Mouse (Mus musculus) adrenal gland, postnatal 14 days (tissue): ENCODE measurements around the gene Itgb3. TPM values are rescaled to one million over a fixed set of nuclear protein-coding genes. Genes with fewer than 3 reads are reported as not detected.
A peak's percentile ranks its signal among the peaks of the same experiment; 100 is the strongest.

Source experiments
- DNase-seq: peaks from one replicate; pipeline ENCODE4 v3.0.0; 2021; ENCODE audit warnings: mixed read lengths
- total RNA-seq: library from RNA; stranded (reverse); gene quantifications from 2 replicates; pipeline ENCODE4 v1.2.3, GENCODE M21; 2021

Itgb3 gene
- total RNA-seq, 1 experiment from 2014 or later = 12.5 TPM

- no peak for DNase-seq
These were observed 14.5 kb downstream of the Itgb3 start for GRCm38 (mm10) chr11:104622040-104622962.

GRCm38 (mm10) chr11:104624791-104625391 is 17.1 kb downstream of the Itgb3 start:
- peak; percentile 49 for DNase-seq

- DNase-seq = peak; percentile 44
These were observed 17.9 kb downstream of the Itgb3 start for GRCm38 (mm10) chr11:104625453-104626402.

GRCm38 (mm10) chr11:104626635-104627034 is 18.8 kb downstream of the Itgb3 start:
- no peak for DNase-seq

GRCm38 (mm10) chr11:104627616-104628301 is 20.0 kb downstream of the Itgb3 start:
- DNase-seq = peak; percentile 54

GRCm38 (mm10) chr11:104628566-104628965 is 20.8 kb downstream of the Itgb3 start:
- DNase-seq = no peak

GRCm38 (mm10) chr11:104630185-104630835 is 22.5 kb downstream of the Itgb3 start:
- DNase-seq = no peak

- DNase-seq = peak; percentile 72
These were observed 23.5 kb downstream of the Itgb3 start for GRCm38 (mm10) chr11:104631306-104631705.

GRCm38 (mm10) chr11:104637010-104637409 is 29.2 kb downstream of the Itgb3 start:
- no peak for DNase-seq

- no peak for DNase-seq
These were observed 30.2 kb downstream of the Itgb3 start for GRCm38 (mm10) chr11:104638006-104638405.

- DNase-seq = no peak
These were observed 31.1 kb downstream of the Itgb3 start for GRCm38 (mm10) chr11:104638906-104639305.

- DNase-seq = no peak
These were observed 31.8 kb downstream of the Itgb3 start for GRCm38 (mm10) chr11:104639634-104640033.

GRCm38 (mm10) chr11:104640894-104641293 is 33.1 kb downstream of the Itgb3 start:
- DNase-seq = no peak

- DNase-seq = no peak
These were observed 35.4 kb downstream of the Itgb3 start for GRCm38 (mm10) chr11:104643236-104643635.

GRCm38 (mm10) chr11:104645402-104645801 is 37.6 kb downstream of the Itgb3 start:
- no peak for DNase-seq

GRCm38 (mm10) chr11:104646173-104646572 is 38.4 kb downstream of the Itgb3 start:
- no peak for DNase-seq

GRCm38 (mm10) chr11:104646611-104647010 is 38.8 kb downstream of the Itgb3 start:
- DNase-seq = no peak

- DNase-seq = no peak
These were observed 39.5 kb downstream of the Itgb3 start for GRCm38 (mm10) chr11:104647188-104647867.

GRCm38 (mm10) chr11:104648571-104648970 is 40.8 kb downstream of the Itgb3 start:
- peak; percentile 53 for DNase-seq

- no peak for DNase-seq
These were observed 52.8 kb downstream of the Itgb3 start for GRCm38 (mm10) chr11:104660599-104660998.

- no peak for DNase-seq
These were observed 53.3 kb downstream of the Itgb3 start for GRCm38 (mm10) chr11:104661106-104661505.
